Mouse (Mus musculus) kidney, postnatal 10 days (tissue): Measurements from ENCODE around the gene Dcaf5.

ENCODE experiments used
- DNase-seq: peaks from one replicate; pipeline ENCODE4 v3.0.0; 2021; ENCODE audit warnings: mixed read lengths

Gene Dcaf5

GRCm38 (mm10) chr12:80406650-80407049 lies 29.8 kb downstream of the Dcaf5 start:
- DNase-seq = peak; percentile 70

DNA sequence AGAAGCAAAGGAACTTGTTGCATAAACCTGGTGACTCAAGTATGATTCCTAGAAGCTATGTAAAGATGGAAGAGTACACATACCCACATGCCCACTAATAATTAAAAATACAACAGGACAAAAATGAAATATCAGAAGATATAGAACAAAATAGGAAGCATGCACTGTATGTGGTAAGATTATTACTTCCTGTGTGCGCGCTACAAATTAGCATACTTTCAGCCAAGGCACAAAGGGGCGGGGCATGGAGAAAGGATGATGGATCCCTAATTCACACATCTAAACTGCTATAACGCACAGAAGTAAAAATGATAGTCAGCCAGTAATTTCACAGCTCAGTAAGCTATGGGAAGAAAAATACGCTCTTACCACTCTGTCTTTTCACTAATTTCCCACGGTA lies 32.3 kb downstream of the Dcaf5 start:
- DNase-seq = no peak

GRCm38 (mm10) chr12:80399147-80399546 lies 37.3 kb downstream of the Dcaf5 start:
- no peak for DNase-seq

DNA sequence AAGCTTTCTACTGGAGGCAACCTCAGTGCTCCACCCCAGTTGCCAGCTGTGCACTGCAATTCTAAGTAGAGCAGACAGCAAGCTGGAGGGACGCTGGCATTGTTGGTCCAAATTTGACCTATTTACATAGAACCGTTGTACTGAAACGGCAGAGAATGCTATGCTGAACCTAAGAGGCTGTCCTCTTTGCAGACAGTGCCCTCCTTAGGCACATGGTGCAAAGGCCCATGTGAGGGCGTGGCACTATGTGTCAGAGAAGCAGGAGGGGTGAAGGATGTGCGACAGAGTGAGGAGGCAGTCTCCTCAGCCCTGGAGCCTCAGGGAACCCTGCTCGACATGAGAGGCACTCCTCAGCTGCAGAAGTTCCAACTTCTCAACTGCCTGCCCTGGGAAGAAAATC lies 40.0 kb downstream of the Dcaf5 start:
- DNase-seq = no peak

GRCm38 (mm10) chr12:80395270-80395669 lies 41.1 kb downstream of the Dcaf5 start:
- no peak for DNase-seq

- peak; percentile 63 for DNase-seq
Observed at GRCm38 (mm10) chr12:80394045-80394444, 42.4 kb downstream of the Dcaf5 start.

GRCm38 (mm10) chr12:80389448-80389847 lies 47.0 kb downstream of the Dcaf5 start:
- peak; percentile 24 for DNase-seq

GRCm38 (mm10) chr12:80387326-80387725 lies 49.1 kb downstream of the Dcaf5 start:
- no peak for DNase-seq

GRCm38 (mm10) chr12:80385361-80385760 lies 51.0 kb downstream of the Dcaf5 start:
- no peak for DNase-seq

DNA sequence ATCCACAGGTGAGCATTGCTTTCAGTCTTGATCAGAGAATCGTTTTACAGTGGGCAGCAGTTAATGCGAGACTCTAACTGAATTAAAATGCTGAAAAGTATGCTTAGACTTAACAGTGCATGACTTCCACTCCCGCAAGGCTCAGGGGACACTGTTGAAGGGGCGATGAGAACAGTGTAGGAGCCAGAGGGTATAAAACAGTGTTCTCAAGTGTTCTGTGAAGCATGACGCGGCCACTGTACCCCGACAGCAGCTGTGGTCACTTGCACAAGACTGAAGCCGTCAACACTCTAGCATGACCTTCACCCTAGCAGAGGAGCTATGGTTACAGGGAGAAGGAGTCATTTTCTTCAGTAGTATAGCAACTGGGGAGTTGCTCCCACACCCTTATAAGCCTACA lies 52.9 kb downstream of the Dcaf5 start:
- no peak for DNase-seq

DNA sequence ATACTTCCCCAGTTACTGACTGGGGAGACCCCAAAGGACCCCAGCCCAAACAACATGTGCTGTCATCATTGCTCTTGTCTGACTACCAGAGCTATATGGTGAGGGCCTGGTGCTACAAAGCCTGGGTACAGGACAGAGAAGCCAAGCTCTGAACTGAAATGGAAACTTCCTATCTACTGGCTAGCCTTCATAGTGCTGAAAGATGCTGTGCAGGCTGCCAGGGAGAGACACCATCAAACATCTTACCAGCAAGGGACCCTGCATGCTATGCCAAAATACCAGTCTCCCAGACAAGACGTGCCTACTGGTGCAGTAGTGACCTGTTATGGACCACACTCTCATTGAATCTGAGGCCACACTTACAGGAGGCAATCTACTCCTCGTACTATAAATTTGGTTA lies 53.6 kb downstream of the Dcaf5 start:
- no peak for DNase-seq

GRCm38 (mm10) chr12:80379831-80380457 lies 56.5 kb downstream of the Dcaf5 start:
- peak; percentile 18 for DNase-seq

DNA sequence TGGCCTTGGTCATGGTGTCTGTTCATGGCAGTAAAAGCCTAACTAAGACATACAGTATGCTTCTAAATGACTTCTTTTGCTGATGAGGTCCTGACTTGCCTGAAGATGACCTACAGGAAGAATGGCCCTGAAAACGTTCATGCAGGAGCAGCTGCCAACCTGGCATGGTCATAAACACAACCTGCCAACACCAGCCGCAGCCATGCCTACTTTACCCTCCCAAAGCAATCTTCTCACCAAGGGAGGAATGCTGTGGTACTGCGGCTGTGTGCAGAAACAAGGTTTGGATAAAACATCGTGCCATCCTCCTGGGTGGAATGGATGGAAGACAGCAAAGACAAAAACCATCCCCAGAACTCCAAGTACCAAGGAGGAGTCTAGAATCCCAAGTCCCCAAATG lies 57.0 kb downstream of the Dcaf5 start:
- DNase-seq = no peak

- peak; percentile 45 for DNase-seq
Observed at GRCm38 (mm10) chr12:80377604-80378003, 58.8 kb downstream of the Dcaf5 start.

- no peak for DNase-seq
Observed at GRCm38 (mm10) chr12:80375721-80376120, 60.7 kb downstream of the Dcaf5 start.

DNA sequence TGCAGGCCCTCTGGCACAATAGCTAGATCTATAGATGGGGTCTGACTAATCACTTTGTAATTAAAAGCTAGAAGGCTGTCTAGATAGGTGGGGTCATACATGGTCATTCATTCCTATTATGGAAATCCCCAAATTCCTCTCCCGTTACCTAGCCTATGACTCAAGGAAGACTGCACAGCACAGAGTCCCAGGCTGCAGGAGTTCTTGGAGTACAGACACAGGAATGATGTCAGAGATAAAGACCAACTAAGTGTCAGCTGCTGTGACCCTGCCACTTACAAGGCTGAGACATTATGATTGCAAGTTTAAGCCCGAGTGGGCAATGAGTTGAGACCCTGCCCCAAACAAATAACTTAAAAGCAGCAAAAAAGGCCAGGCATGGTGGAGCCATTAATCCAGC lies 61.7 kb downstream of the Dcaf5 start:
- no peak for DNase-seq

GRCm38 (mm10) chr12:80372946-80373345 lies 63.5 kb downstream of the Dcaf5 start:
- DNase-seq = no peak

- no peak for DNase-seq
Observed at GRCm38 (mm10) chr12:80367227-80367626, 69.2 kb downstream of the Dcaf5 start.

DNA sequence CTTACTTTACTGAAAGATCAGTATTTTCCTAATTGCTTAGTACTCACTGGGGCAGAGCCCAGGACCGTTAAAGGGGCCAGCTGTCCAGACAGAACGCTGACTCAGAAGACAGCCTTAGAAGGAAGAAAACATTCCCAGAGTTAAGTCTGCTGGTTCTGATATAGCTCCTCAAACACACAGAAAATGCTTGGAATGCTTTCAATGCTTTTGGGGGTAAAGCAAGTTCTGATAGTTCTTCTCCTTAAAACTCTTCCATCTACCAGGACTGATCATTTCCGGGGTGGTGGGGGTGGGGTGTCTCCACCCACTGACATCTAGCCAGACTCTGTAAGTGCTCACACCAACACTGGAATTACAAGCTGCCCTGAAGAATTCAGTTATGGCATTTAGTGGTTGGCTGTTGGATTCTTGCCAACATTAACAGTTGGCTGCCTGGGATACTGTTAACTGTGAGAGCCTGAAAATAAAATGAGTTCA lies 70.4 kb downstream of the Dcaf5 start:
- peak; percentile 58 for DNase-seq

DNA sequence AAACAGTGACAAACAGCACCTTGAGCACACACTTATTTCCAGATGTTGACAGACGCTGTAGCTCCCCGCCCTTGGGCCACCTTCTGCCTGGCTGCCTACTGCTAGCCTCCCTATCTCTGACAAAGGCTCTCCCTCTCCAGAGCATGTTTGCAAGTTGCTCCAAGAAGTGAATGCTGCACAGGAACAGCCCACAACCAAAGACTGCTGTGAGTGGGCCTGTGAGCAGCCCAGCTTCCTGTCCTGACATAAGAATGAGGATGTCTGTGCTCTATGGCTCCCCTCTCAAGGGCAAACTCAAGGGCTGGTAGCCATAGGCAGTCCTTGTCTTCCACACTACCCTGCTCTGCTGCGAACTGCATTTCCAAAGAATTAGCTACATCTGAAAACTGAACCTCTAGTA lies 71.1 kb downstream of the Dcaf5 start:
- no peak for DNase-seq

DNA sequence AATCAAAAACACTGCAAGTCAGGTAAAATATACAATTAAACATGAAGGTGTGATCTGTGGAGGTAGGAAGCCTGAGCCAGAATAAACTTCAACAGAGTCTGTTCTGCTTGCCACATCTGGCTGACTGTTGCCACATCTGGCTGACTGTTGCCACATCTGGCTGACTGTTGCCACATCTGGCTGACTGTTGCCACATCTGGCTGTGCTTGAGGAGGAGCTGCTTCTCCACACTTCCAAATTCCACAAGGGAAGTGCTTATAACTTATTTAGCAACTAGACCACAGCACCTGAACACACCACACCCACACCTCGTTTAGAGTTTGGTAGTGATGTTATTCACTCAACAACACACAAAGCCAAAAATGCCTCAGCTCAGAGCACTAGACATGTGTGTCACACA lies 74.7 kb downstream of the Dcaf5 start:
- no peak for DNase-seq

GRCm38 (mm10) chr12:80360321-80360720 lies 76.1 kb downstream of the Dcaf5 start:
- DNase-seq = no peak

GRCm38 (mm10) chr12:80344777-80345231 lies 91.6 kb downstream of the Dcaf5 start:
- DNase-seq = no peak

DNA sequence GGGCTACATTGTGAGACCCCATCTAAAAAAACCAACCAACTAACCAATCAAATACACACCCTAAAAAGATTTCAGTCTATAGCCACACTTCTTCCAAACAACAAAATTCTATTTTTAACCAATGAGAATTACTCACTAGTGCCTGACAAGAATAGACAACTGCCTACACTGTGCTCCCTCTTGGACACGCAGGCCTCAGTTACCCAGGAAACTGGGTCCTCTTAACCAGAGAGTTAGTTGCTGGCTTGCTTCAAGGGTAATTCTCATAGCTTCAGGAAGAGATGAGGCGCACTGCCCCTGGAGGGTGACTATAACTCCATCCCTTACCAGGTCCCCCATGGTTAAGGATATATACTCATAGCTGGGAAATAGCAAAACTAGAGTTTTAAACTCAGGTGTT lies 95.5 kb downstream of the Dcaf5 start:
- DNase-seq = no peak

DNA sequence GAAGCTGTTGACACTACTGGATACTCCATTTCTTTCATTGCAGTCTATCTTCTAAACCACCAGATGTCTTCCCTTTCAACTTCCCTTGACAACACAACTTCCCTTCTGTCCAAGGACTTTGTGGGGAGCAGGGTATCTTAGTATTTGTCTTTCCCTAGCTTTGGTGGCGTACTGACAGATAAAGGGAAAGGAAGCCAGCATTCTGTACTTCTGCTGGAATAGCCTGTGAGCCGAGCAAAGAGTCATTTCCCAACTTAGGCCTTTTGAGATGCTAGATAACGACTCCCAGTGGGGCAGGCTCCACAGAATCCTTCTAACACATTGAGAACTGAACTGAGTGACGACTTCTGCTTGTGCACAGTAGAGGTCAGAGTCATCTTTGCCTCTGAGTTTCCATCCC lies 102.2 kb downstream of the Dcaf5 start:
- no peak for DNase-seq
